Mouse (Mus musculus): ENCODE measurements at regions not wholly inside any gene's neighbourhood (a gene's known extent, or its start where the extent isn't known, plus 50 kb on each side); places are given as distances from the start of the nearest gene placed in this dataset.
A peak's percentile ranks its signal among the peaks of the same experiment; 100 is the strongest.

- Histone ChIP-seq H3K36me3 (ENCODE audit: insufficient read depth) (no peaks in the 10 kb centered on the region), H3K4me1 (ENCODE audit: insufficient read depth) (peaks cover 7% of the 10 kb centered on the region; the same call in 1 of the 2 replicates), H3K9ac (no peak overlapping the region), H3K4me3 (ENCODE audit: low read depth, low read length) (no peak overlapping the region), H3K9me3 (ENCODE audit: low read length) (no peaks in the 10 kb centered on the region), H3K27me3 (ENCODE audit: insufficient read depth, low read length) (no peaks in the 10 kb centered on the region), H3K27ac (ENCODE audit: low read depth, low read length) (no peak overlapping the region), H3K4me2 (ENCODE audit: low read depth) (no peak overlapping the region)
- TF ChIP-seq CTCF (IDR thresholded peaks at IDR 0.05; ENCODE audit: low read depth): no peak
- DNase-seq (no peak), ATAC-seq (no peak)
- WGBS: 72% methylated on average over 5 of the region's 5 CpGs
Measured at GRCm38 (mm10) chr2:115519974-115520373, 61.5 kb upstream of the BC052040 start.

- no peaks in the 10 kb centered on the region for H3K27me3 ChIP-seq (ENCODE audit: insufficient read depth, low read length)
- H3K4me2 ChIP-seq (ENCODE audit: low read depth): no peak overlapping the region
- WGBS: 35% methylated on average over 10 of the region's 10 CpGs
- H3K9ac ChIP-seq: no peak overlapping the region
- no peaks in the 10 kb centered on the region for H3K36me3 ChIP-seq (ENCODE audit: insufficient read depth)
- no peak overlapping the region for H3K4me3 ChIP-seq (ENCODE audit: low read depth, low read length)
- ATAC-seq (peak; percentile 84; the same call in 1 of the 2 replicates), DNase-seq (peak; percentile 22)
- H3K27ac ChIP-seq (ENCODE audit: low read depth, low read length): no peak overlapping the region
- H3K4me1 ChIP-seq (ENCODE audit: insufficient read depth): peaks cover 5% of the 10 kb centered on the region; the same call in 1 of the 2 replicates
- no peak for TF ChIP-seq CTCF (IDR thresholded peaks at IDR 0.05; ENCODE audit: low read depth)
- no peaks in the 10 kb centered on the region for H3K9me3 ChIP-seq (ENCODE audit: low read length)
Measured at GRCm38 (mm10) chr2:115520413-115521139, 60.9 kb upstream of the BC052040 start.

- Histone ChIP-seq H3K36me3 (ENCODE audit: insufficient read depth) (no peaks in the 10 kb centered on the region), H3K4me2 (ENCODE audit: low read depth) (no peak overlapping the region), H3K27ac (ENCODE audit: low read depth, low read length) (no peak overlapping the region), H3K4me3 (ENCODE audit: low read depth, low read length) (no peak overlapping the region), H3K27me3 (ENCODE audit: insufficient read depth, low read length) (no peaks in the 10 kb centered on the region), H3K9ac (no peak overlapping the region), H3K9me3 (ENCODE audit: low read length) (no peaks in the 10 kb centered on the region), H3K4me1 (ENCODE audit: insufficient read depth) (no peaks in the 10 kb centered on the region)
- ATAC-seq (no peak), DNase-seq (no peak)
- no peak for TF ChIP-seq CTCF (IDR thresholded peaks at IDR 0.05; ENCODE audit: low read depth)
- WGBS: 81% methylated on average over 2 of the region's 2 CpGs
Measured at GRCm38 (mm10) chr2:115529878-115530277, 51.6 kb upstream of the BC052040 start.

Measured in forebrain, postnatal 0 days (tissue).